Mouse (Mus musculus): ENCODE results near the gene Rbm48. TPM values are rescaled to one million over a fixed set of nuclear protein-coding genes. Genes with fewer than 3 reads are reported as not detected.
"Not testable (repeated sequence)": the region's sequence is repeated elsewhere in the genome, so short reads cannot be mapped to it uniquely, and the experiment has no call there.

The Rbm48 gene
- polyA plus RNA-seq, 1 experiment from 2014 or later: 17.3 TPM

- Histone ChIP-seq H3K4me1 (ENCODE audit: control insufficient read depth, insufficient read depth, low read length) (no peaks in the 10 kb centered on the region), H3K9ac (replicated peaks; ENCODE audit: low read length) (no peak overlapping the region)
- 86% methylated on average over 5 of the region's 5 CpGs for WGBS
Observed at GRCm38 (mm10) chr5:3630055-3630454, 33.7 kb upstream of the Rbm48 start.

DNA sequence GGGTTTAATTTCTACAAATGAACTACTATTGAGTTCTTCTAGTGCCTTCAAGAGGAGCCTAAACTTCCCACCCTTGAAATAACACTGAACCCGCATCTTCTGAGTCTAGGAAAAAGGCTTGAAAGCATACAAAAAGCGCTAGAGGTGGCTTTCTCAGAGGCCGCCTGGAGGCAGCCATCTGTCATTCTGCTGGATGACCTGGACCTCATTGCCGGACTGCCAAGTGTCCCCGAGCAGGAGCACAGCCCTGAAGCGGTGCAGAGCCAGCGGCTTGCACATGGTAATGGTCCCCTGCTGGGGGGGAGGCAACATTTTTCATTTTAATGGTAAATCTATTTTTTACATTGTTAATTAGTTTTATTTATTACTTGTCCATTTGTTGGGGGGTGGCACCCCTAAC lies 24.1 kb upstream of the Rbm48 start:
- 84% methylated on average over 7 of the region's 7 CpGs for WGBS
- no peak overlapping the region for H3K9ac ChIP-seq (replicated peaks; ENCODE audit: low read length)

More at GRCm38 (mm10) chr5:3630055-3630454, 33.7 kb upstream of the Rbm48 start:
- Histone ChIP-seq H3K27me3 (ENCODE audit: control insufficient read depth, insufficient read depth, low read length) (no peaks in the 10 kb centered on the region), H3K4me2 (ENCODE audit: low read depth, low read length) (no peak overlapping the region), H3K27ac (replicated peaks; ENCODE audit: low read depth, low read length) (no peak overlapping the region), H3K9me3 (replicated peaks; ENCODE audit: control insufficient read depth, low read length) (no peaks in the 10 kb centered on the region), H3K4me3 (ENCODE audit: low read depth, low read length) (no peak overlapping the region), H3K36me3 (replicated peaks; ENCODE audit: control insufficient read depth, insufficient read depth, low read depth, low read length) (no peaks in the 10 kb centered on the region)
- DNase-seq (ENCODE audit: low spot score): no peak
- ATAC-seq (replicated peaks; ENCODE audit: insufficient number of reproducible peaks, low FRiP score, low TSS enrichment, low read depth): no peak

GRCm38 (mm10) chr5:3611835-3612234 lies 15.4 kb upstream of the Rbm48 start:
- not testable (repeated sequence) for H3K9me3 ChIP-seq (replicated peaks; ENCODE audit: control insufficient read depth, low read length); ATAC-seq (replicated peaks; ENCODE audit: insufficient number of reproducible peaks, low FRiP score, low TSS enrichment, low read depth); H3K4me2 ChIP-seq (ENCODE audit: low read depth, low read length); H3K4me1 ChIP-seq (ENCODE audit: control insufficient read depth, insufficient read depth, low read length); H3K27me3 ChIP-seq (ENCODE audit: control insufficient read depth, insufficient read depth, low read length); H3K9ac ChIP-seq (replicated peaks; ENCODE audit: low read length); H3K36me3 ChIP-seq (replicated peaks; ENCODE audit: control insufficient read depth, insufficient read depth, low read depth, low read length); DNase-seq (ENCODE audit: low spot score); H3K27ac ChIP-seq (replicated peaks; ENCODE audit: low read depth, low read length); H3K4me3 ChIP-seq (ENCODE audit: low read depth, low read length)
- 84% methylated on average over 2 of the region's 2 CpGs for WGBS

More for the DNA sequence above, 24.1 kb upstream of the Rbm48 start:
- Histone ChIP-seq H3K4me2 (ENCODE audit: low read depth, low read length) (no peak overlapping the region), H3K4me3 (ENCODE audit: low read depth, low read length) (no peak overlapping the region), H3K36me3 (replicated peaks; ENCODE audit: control insufficient read depth, insufficient read depth, low read depth, low read length) (no peaks in the 10 kb centered on the region), H3K27ac (replicated peaks; ENCODE audit: low read depth, low read length) (no peak overlapping the region), H3K4me1 (ENCODE audit: control insufficient read depth, insufficient read depth, low read length) (no peaks in the 10 kb centered on the region), H3K27me3 (ENCODE audit: control insufficient read depth, insufficient read depth, low read length) (no peaks in the 10 kb centered on the region), H3K9me3 (replicated peaks; ENCODE audit: control insufficient read depth, low read length) (no peaks in the 10 kb centered on the region)
- ATAC-seq (replicated peaks; ENCODE audit: insufficient number of reproducible peaks, low FRiP score, low TSS enrichment, low read depth) (no peak), DNase-seq (ENCODE audit: low spot score) (no peak)

DNA sequence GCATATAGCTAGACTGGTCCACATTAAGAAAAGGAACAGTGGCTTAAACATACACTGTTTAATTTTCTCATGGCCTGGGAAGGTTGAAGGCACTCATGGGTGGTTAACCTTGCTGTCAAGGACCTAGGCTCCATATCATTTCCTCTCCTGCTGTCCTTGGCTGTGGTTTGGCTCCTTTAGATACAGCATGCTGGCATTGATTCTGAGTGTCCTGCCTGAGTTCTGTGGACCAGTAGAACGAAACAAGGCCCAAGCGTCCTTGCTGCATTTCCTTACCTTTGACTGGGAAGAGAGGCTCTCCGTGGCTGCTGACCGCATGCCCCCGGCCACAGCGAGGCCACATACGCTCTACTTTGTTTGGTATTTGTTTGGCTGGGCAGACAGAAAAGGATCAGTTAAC lies 12.9 kb upstream of the Rbm48 start:
- Histone ChIP-seq H3K27me3 (ENCODE audit: control insufficient read depth, insufficient read depth, low read length) (no peaks in the 10 kb centered on the region), H3K4me3 (ENCODE audit: low read depth, low read length) (no peak overlapping the region), H3K4me2 (ENCODE audit: low read depth, low read length) (no peak overlapping the region), H3K9me3 (replicated peaks; ENCODE audit: control insufficient read depth, low read length) (no peaks in the 10 kb centered on the region), H3K9ac (replicated peaks; ENCODE audit: low read length) (no peak overlapping the region), H3K27ac (replicated peaks; ENCODE audit: low read depth, low read length) (no peak overlapping the region), H3K36me3 (replicated peaks; ENCODE audit: control insufficient read depth, insufficient read depth, low read depth, low read length) (peaks cover 3% of the 10 kb centered on the region; the same call in 1 of the 2 replicates), H3K4me1 (ENCODE audit: control insufficient read depth, insufficient read depth, low read length) (no peaks in the 10 kb centered on the region)
- ATAC-seq (replicated peaks; ENCODE audit: insufficient number of reproducible peaks, low FRiP score, low TSS enrichment, low read depth) (no peak), DNase-seq (ENCODE audit: low spot score) (no peak)
- 97% methylated on average over 7 of the region's 7 CpGs for WGBS

- H3K9me3 ChIP-seq (replicated peaks; ENCODE audit: control insufficient read depth, low read length): no peaks in the 10 kb centered on the region
- H3K4me3 ChIP-seq (ENCODE audit: low read depth, low read length): no peak overlapping the region
- H3K36me3 ChIP-seq (replicated peaks; ENCODE audit: control insufficient read depth, insufficient read depth, low read depth, low read length): peaks cover 3% of the 10 kb centered on the region; the same call in 1 of the 2 replicates
- ATAC-seq (replicated peaks; ENCODE audit: insufficient number of reproducible peaks, low FRiP score, low TSS enrichment, low read depth): no peak
- no peaks in the 10 kb centered on the region for H3K4me1 ChIP-seq (ENCODE audit: control insufficient read depth, insufficient read depth, low read length)
- H3K4me2 ChIP-seq (ENCODE audit: low read depth, low read length): no peak overlapping the region
- H3K27ac ChIP-seq (replicated peaks; ENCODE audit: low read depth, low read length): no peak overlapping the region
- DNase-seq (ENCODE audit: low spot score): no peak
- no peaks in the 10 kb centered on the region for H3K27me3 ChIP-seq (ENCODE audit: control insufficient read depth, insufficient read depth, low read length)
- WGBS: 95% methylated on average over 9 of the region's 9 CpGs
- H3K9ac ChIP-seq (replicated peaks; ENCODE audit: low read length): no peak overlapping the region
Observed at GRCm38 (mm10) chr5:3607114-3607513, 10.7 kb upstream of the Rbm48 start.

DNA sequence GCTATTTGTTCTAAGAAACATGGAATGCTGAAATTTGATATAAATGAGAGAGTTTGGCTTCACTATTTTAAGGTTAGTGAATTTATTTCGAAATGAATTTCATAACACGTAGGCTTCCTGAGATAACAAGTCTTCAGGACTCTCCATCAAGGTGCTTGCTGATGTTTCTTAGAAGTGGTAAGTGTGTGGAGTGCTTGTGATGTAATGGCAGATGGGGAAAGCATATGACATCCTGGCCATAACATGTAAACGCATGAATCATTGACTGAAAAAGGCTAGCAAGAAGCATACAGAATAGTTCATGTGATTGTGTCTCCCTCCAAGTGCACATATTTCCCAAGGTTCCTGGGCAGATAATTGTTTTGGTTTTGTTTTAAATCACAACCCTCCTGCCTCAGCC lies 4.4 kb upstream of the Rbm48 start:
- H3K9me3 ChIP-seq (replicated peaks; ENCODE audit: control insufficient read depth, low read length): no peaks in the 10 kb centered on the region
- ATAC-seq (replicated peaks; ENCODE audit: insufficient number of reproducible peaks, low FRiP score, low TSS enrichment, low read depth) (no peak), DNase-seq (ENCODE audit: low spot score) (no peak)
- peaks cover 3% of the 10 kb centered on the region; the same call in 1 of the 2 replicates for H3K36me3 ChIP-seq (replicated peaks; ENCODE audit: control insufficient read depth, insufficient read depth, low read depth, low read length)
- 87% methylated on average over 3 of the region's 3 CpGs for WGBS
- no peak overlapping the region for H3K4me3 ChIP-seq (ENCODE audit: low read depth, low read length)
- no peaks in the 10 kb centered on the region for H3K4me1 ChIP-seq (ENCODE audit: control insufficient read depth, insufficient read depth, low read length)
- no peak overlapping the region for H3K9ac ChIP-seq (replicated peaks; ENCODE audit: low read length)
- H3K4me2 ChIP-seq (ENCODE audit: low read depth, low read length): no peak overlapping the region
- H3K27me3 ChIP-seq (ENCODE audit: control insufficient read depth, insufficient read depth, low read length): no peaks in the 10 kb centered on the region
- H3K27ac ChIP-seq (replicated peaks; ENCODE audit: low read depth, low read length): no peak overlapping the region

GRCm38 (mm10) chr5:3600298-3600697 lies 3.9 kb upstream of the Rbm48 start:
- Histone ChIP-seq H3K27me3 (ENCODE audit: control insufficient read depth, insufficient read depth, low read length) (no peaks in the 10 kb centered on the region), H3K9me3 (replicated peaks; ENCODE audit: control insufficient read depth, low read length) (no peaks in the 10 kb centered on the region), H3K27ac (replicated peaks; ENCODE audit: low read depth, low read length) (no peak overlapping the region), H3K36me3 (replicated peaks; ENCODE audit: control insufficient read depth, insufficient read depth, low read depth, low read length) (0 out of 2 replicates have a peak, but pooled peaks cover under 1% of the 10 kb centered on the region), H3K4me3 (ENCODE audit: low read depth, low read length) (no peak overlapping the region), H3K4me1 (ENCODE audit: control insufficient read depth, insufficient read depth, low read length) (no peaks in the 10 kb centered on the region), H3K9ac (replicated peaks; ENCODE audit: low read length) (no peak overlapping the region), H3K4me2 (ENCODE audit: low read depth, low read length) (no peak overlapping the region)
- WGBS: 85% methylated on average over 1 of the region's 1 CpGs
- ATAC-seq (replicated peaks; ENCODE audit: insufficient number of reproducible peaks, low FRiP score, low TSS enrichment, low read depth): no peak
- no peak for DNase-seq (ENCODE audit: low spot score)

GRCm38 (mm10) chr5:3598766-3599165 lies 2.4 kb upstream of the Rbm48 start:
- H3K4me2 ChIP-seq (ENCODE audit: low read depth, low read length): no peak overlapping the region
- H3K4me1 ChIP-seq (ENCODE audit: control insufficient read depth, insufficient read depth, low read length): no peaks in the 10 kb centered on the region
- H3K9ac ChIP-seq (replicated peaks; ENCODE audit: low read length): no peak overlapping the region
- no peak overlapping the region for H3K4me3 ChIP-seq (ENCODE audit: low read depth, low read length)
- H3K36me3 ChIP-seq (replicated peaks; ENCODE audit: control insufficient read depth, insufficient read depth, low read depth, low read length): no peaks in the 10 kb centered on the region
- H3K27me3 ChIP-seq (ENCODE audit: control insufficient read depth, insufficient read depth, low read length): no peaks in the 10 kb centered on the region
- DNase-seq (ENCODE audit: low spot score): no peak
- no peak overlapping the region for H3K27ac ChIP-seq (replicated peaks; ENCODE audit: low read depth, low read length)
- WGBS: 92% methylated on average over 5 of the region's 5 CpGs
- no peaks in the 10 kb centered on the region for H3K9me3 ChIP-seq (replicated peaks; ENCODE audit: control insufficient read depth, low read length)
- no peak for ATAC-seq (replicated peaks; ENCODE audit: insufficient number of reproducible peaks, low FRiP score, low TSS enrichment, low read depth)
